ENCODE assay signal across 18 mouse cellular contexts in the genomic region with DNA sequence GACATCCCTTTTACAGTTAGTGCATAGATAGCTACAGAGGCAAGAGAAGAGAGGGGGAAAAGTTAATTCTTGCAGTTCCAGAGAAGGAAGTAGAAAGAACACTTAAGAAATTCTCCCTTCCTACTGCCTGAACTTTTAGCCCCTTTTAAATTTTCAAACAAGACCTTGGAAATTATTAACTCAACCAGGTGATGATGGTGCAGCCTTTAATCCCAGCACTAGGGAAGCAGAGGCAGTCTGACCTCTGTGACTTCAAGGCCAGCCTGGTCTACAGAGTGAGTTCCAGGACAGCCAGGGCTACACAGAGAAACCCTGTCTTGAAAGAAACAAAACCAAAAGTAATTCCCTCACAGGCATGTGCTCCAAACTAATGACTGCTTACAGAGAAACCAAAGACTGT.
"Had no signal": no experiment of that assay in that cellular context is flagged by ENCODE, and none has a peak within 500 bp of the region (broad histone marks: within the 10 kb centered on the region; RNA-seq: fewer than 3 reads in every experiment).

No protein-coding gene starts in this region.

- H3K9ac ChIP-seq: liver, postnatal 0 days; lung, embryonic 15.5 days; midbrain, embryonic 12.5 days; neural tube, embryonic 13.5 days; neural tube, embryonic 15.5 days; stomach, embryonic 15.5 days had no signal

- H3K27ac ChIP-seq: lung, embryonic 15.5 days; midbrain, embryonic 10.5 days; midbrain, embryonic 12.5 days; neural tube, embryonic 13.5 days; neural tube, embryonic 15.5 days; stomach, embryonic 15.5 days; stomach, postnatal 0 days had no signal

- H3K36me3 ChIP-seq: lung, embryonic 15.5 days; midbrain, embryonic 10.5 days; midbrain, embryonic 12.5 days; neural tube, embryonic 13.5 days; neural tube, embryonic 15.5 days; stomach, embryonic 15.5 days had no signal

- DNase-seq: liver, postnatal 0 days; lung, adult 2 months; lung, postnatal 14 days; lung, postnatal 36 days; midbrain, embryonic 14.5 days; retina, postnatal 1 day; right cerebral cortex, postnatal 14 days; thymus, adult 18-20 months; thymus, postnatal 14 days; thymus, postnatal 36 days had no signal

- H3K4me3 ChIP-seq: lung, embryonic 15.5 days; midbrain, embryonic 10.5 days; midbrain, embryonic 12.5 days; myocyte; neural tube, embryonic 13.5 days; neural tube, embryonic 15.5 days; stomach, embryonic 15.5 days had no signal

- H3K4me1 ChIP-seq: lung, embryonic 15.5 days; midbrain, embryonic 10.5 days; midbrain, embryonic 12.5 days; neural tube, embryonic 13.5 days; neural tube, embryonic 15.5 days; stomach, embryonic 15.5 days had no signal

- H3K27me3 ChIP-seq: lung, embryonic 15.5 days; midbrain, embryonic 12.5 days; neural tube, embryonic 13.5 days; neural tube, embryonic 15.5 days; stomach, embryonic 15.5 days had no signal
